Mouse (Mus musculus) left cerebral cortex, postnatal 25 days (tissue): ENCODE measurements at regions not wholly inside any gene's neighbourhood (a gene's known extent, or its start where the extent isn't known, plus 50 kb on each side); places are given as distances from the start of the nearest gene placed in this dataset.

Source experiments
- DNase-seq, 2 experiments: peaks; one replicate each; pipeline ENCODE4 v3.0.0; 2022; ENCODE audit warnings: low spot score in 2 of 2, mixed read lengths in 1 of 2
- intact Hi-C: fragments of 180-260 bp; cut with DNase I; formaldehyde crosslinking; loops from one replicate; pipeline ENCODE4 v1.15.1; 2025

DNA sequence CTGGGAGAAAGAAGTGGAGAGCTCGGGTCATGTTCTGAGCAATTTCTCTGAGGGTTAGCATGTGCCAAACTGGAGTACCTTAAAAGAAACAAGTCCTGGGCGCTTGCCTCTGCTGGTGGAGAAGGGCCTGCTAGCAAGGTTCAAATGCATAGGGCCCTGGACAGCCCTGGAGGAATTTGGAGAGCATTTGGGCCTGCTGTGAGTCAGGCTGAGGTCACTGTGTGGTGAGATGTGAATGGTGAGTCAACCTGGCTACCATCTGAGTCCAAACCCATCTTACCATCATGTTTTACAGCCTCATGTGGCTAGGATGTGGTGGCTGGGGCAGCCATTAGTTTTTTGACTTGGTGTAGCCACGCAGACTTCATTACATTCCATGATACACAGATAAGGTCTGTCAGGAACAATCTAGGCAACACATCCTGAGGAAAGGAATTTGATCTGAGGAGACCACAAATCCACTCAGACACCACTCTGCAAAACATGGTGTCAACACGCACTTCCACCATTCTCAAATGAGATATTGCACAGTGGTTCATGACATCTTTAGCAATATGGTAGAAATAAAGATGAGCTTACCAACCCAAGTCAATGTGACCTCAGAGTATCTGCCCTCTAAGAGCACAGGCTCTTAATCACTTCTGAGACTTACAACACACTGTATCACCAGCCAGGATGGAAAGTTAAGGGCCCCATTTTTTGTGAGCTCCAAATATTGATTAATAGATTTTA is 83.1 kb downstream of the Thbs2 start:
- DNase-seq: no peak
- intact Hi-C loops: no loop called here

DNA sequence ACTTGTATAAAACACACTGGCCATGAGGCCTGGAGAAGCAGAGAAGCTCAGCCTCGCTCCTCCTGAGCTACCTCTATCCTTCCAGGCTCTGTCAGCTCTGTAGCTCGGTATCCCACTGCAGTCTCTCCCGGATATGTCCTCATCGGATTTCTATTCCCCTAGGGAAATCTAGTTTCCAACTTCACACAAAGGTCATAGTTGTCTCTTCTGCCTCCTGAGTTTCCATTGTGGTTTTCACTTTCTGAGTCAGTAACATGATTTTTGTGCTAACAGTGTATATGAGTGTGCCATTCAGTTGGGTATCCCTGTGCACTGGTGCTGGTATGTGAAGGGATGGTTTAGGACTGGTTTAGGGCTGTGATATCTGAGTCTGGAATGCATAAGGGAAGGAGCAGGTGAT is 85.2 kb downstream of the Thbs2 start:
- DNase-seq: no peak
- intact Hi-C loops: no loop called here

DNA sequence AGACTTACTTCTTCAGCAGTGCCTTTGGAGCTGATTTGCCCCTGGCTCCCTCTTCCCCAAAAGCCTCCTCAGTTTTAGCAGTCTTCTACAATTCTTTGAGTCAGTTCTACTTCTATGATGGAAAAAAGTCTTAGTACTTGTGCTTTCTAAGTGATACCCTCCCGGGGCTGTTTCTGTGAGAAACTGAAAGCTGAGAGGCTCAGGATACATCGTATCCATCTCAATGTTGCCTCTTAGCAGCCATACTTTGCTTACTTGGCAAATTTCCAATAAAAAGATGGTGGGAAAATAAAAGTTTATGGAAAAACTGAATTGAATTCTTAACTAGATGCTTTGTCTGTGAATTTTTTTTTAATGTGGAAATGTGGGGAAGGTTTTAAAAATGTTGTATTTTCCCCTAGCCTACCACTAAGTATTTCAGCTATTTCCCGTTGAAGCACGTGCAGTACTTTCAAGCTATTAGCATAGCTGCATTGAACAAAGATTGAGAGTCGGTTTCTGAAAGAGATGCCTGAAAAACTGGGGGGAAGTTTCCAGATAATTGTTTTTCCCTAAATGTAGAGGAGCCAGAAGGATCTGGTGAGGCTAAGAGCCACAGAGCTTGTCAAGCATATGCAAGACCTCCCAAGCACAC is 87.6 kb downstream of the Thbs2 start:
- DNase-seq: no peak
- intact Hi-C loops: no loop called here

DNA sequence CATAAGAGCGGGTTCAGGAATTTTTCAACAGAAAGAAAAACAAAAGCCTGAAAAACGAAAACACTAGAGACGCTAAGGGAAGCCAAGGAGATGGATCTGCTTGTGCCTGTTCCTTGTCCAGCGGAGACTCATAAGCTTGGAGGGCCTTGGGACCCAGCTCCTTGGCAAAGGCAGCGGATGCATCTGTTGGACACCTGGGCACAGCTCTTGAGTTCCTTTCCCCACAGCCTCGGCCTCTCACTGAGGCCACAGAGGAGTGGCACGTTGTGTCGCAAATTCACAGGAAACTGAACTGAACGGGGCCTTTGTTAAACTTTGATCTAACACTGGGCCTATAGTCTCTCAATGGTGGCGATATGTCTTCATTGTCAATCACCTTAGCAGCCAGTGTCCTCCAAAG is 94.4 kb downstream of the Thbs2 start:
- intact Hi-C loops: no loop called here
- no peak for DNase-seq

DNA sequence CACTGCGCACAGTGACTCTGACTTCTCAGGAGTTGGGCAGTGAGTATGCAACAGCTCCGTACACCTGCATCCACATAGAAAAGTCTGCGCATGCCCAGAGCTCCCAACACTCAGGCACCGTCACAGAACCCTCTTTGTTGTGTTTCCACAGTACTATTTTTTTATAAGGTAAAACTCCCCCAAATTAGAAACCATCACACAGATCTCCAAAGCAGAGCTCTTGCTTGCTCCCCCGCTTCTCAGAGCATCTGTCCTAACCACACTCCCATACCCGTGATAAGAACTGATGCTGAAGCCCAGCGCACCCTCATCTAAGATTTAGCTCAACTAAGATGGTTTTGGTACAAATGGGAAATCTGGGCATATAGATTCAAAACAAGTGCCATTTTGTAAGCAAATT is 97.6 kb downstream of the Thbs2 start:
- intact Hi-C loops: no loop called here
- peak in 1 of 2 experiments; percentile 40 for DNase-seq

DNA sequence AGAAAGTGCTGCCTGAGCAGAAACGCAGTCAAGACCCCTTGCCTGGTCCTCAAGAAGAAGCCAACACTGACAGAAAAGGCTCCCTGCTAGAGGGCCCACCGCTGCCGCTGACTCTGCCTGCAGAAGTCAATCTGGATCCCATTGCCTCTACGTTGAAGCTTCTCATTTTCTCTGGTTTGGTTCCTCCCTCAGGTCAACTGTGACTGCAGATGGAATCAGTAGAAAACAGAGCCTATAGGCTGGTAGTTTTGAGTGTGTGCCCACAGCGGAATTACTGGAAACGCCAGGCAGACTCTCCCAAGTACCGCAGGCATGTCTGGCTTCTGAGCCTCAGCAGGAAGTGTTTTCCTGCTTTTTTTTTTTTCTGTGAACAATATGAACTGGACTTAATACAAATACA is 98.5 kb downstream of the Thbs2 start:
- intact Hi-C loops: no loop called here
- DNase-seq: no peak

DNA sequence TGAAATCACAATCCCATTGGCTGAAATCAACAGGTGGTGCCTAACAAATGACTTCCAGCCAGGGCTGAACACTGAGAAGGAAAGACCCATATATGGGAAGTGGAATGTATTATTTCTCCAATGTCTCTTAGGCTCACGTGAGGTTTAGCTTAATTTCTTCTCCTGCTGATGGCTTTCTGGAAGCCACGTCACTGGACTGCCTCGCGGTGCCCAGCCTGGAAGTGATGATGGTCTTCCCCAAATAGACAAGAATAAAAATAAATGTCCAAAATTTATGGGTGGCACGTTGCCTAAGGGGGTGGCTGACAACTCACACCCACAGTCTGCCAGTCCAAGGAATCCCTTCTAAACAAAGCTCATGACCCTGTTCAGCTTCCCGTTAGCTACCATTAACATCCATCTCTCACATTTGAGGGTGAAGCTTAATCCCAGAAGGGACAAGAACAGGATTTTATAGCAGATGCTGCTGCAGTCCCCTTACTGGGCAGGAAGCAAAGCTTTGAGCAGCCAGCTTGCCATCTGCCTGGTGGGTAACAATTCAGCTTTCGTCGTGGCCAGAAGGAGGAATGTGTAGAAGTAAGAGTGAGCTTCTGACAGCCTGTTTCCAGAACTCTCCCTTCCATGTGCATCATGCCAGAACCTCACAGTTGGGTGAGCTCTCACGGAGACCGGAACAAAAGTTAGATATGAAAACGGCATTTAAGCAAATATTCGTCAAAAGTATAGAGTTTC is 105.8 kb downstream of the Thbs2 start:
- DNase-seq: peak; percentile 17 to 73
- intact Hi-C loops: no loop called here

DNA sequence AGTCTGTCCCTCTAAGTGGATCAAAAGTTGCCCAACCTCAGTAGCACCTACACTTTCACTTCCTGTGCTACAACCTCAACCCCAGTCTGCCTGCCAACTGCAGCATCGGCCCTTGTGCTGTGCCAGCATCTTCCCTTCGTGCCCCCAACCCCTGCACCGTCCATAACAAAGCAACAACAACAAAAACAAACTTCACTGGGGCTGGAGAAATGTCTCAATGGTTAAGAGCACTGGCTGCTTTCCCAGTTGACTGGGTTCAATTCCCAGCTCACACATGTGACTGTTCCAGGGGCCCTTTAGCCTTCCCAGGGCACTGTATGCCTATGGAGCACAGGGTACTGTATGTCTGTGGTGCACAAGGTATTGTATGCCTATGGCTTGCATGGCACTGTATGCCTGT is 114.4 kb downstream of the Thbs2 start:
- intact Hi-C loops: no loop called here
- no peak for DNase-seq

DNA sequence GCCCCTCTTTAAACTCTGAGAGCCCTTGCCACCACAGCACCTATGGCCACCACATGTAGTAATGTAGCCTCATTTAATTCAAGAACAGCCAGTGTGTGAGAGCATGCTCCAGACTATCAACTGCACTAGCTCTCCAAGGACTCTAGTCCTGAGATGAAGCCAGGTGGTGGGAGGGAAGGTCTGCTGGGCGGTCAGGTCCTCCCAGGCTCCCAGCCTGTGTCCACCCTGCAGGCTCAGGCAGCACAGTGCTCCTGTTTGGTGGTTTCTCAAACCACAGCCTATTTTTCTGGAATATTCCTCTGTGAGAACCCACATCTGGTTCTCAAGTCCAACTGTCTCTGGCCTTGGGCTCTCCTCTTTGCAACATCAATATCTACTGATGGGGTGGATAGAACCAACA is 115.3 kb downstream of the Thbs2 start:
- no peak for DNase-seq
- intact Hi-C loops: no loop called here

DNA sequence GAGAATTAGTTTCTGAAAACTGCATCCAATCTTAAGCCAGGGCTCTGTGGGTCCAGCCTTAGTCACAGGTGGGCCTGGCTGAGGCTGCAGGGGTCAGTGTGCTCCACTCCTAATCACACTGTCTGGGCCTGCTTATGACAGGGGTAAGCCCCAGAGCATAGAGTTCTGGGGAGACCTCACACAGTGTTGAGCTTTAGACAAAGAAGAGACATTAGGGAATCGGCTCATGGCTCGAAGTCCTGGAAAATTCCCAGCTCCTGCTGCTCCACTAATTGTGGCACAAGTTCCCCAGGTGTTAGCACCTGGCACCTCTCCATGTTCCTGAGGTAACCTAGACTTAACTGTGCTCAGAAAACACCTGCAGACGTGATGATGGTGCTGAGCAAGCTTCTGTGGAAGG is 115.8 kb downstream of the Thbs2 start:
- intact Hi-C loops: no loop called here
- no peak for DNase-seq

DNA sequence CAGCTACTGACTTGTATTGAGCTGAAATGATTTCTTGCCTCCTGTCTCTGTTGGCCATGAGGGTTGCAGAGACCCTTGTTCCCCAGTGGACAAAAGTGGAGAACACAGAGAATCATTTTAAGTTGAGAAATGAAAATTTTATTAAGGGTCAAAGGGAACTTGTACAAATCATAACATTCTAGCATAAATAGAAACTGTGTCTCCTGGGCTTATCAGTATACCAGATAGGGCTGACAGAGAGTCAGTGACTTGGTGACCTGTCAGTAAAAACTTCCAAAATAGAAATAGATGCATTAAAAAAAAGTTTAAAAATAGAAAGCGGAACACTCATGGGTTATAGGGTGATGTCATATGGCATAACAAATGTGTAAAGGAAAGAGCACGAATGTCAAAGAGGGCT is 117.9 kb downstream of the Thbs2 start:
- DNase-seq: no peak
- intact Hi-C loops: no loop called here

DNA sequence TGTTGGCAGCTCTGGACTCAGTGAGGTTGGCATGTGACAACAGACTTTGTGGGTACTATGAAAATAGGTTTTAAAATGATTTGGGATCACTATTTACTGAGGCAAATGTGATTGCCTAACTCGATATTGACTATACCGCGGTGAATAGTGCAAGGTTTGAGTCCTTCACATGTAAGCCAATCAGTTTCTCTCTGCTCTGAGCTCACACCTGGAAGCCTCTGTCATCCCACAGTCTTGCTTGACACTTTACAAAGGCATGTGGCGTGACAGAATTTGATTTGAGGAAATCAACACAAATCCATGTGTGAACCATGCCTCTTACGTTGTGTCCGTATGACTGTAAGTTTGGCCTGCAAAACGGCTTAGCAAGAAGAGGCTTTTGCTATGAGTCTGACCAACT is 122.9 kb downstream of the Thbs2 start:
- no peak for DNase-seq
- intact Hi-C loops: no loop called here

DNA sequence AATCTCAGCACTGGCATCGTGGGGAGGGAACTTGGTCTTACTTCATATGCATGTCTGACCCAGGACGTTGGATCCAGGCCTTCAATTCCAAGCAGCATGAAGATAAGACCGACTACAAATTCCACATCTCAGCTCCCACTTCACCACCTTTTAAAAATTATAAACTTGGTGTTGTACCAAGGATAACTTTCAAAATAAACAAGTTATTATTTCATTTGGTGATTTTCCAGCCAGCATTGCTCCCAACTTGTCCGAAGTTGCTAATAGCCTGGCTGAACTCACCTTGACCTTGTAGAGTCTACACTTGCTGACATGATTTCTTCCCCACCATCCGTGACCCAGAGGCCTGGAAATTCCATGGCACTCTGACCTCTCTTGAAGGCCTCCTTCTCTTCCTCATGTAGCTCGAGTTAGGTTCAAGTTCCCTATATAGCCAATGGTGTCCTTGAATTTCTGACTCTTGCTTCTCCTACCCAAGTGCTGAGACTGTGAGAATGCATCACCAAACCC is 123.7 kb downstream of the Thbs2 start:
- intact Hi-C loops: no loop called here
- DNase-seq: no peak

DNA sequence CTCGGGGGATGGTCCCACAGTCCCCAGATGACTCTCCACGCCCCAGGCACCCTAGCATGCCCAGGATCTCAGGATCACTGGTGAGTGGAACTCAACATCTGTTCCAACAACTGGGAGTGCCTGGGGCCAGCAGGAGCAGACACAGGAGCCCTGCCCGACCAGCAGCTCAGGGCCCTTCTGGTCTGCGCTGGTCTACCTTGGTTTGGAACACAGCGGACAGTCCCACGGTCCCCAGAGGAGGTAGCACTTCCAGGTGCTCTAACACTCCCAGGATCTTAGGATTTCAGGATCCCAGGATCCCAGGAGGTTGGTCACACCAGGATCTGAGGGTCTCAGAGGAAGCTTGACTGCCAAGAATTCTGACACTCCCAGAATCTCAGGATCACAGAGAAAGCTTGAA is 131.8 kb downstream of the Thbs2 start:
- no peak for DNase-seq
- intact Hi-C loops: no loop called here

DNA sequence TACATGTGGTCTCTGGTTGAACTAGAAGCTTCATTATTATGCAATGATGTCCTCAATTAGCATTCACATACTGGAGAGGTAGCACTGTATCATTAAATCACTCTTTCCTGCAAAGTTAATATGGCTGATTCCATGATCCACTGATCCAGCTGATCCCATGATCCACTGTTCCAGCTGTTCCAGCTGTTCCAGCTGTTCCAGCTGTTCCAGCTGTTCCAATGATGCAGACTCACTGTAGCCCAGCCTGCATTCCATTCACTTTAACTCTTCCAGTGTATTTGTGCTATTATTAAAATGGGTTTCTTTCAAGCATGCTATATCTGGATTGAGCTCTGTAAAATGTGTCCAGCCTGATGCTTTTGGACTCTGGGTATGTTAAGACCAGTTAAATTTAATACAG is 136.8 kb downstream of the Thbs2 start:
- intact Hi-C loops: no loop called here
- no peak for DNase-seq

DNA sequence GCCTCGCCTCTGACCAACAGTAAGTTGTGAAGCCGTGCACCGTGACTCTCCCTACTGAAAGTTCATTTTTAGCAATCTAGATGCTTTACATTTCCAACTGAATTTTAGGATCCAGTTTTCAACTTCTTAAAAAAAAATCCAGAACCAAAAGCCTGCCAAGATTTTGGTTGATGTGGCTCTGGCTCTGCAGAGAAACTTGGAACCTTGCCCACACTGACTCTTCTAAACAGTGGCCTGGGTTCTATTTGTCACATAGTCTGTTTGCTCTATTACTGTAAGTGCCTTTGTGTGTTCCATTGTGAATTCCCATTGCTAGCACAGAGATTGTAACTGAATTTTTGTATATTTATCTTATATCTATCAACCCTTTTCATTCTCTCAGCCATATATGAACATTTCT is 140.8 kb downstream of the Thbs2 start:
- intact Hi-C loops: loop anchor here (5.0 kb wide), 1 partner anchor 104 kb away; no protein-coding TSS in a partner anchor
- DNase-seq: no peak

DNA sequence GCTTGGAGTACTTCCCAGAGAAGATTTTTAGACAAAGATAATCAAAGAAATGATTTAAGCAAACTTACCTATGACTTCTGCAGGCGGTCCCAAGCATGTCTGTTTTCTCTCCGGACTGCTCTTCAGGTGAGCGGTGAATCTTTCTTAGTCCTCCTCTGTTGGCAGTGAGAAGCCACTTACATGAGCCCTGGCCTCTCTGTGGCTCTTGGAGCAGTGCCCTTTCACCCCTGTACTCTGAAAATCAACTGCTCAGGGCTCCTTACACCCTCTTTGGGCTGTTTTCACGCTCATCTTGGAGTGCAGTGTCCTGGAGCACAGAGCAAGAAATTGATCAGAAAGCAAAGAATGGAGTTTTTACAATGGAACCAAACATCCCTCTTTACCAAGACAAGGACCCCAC is 142.0 kb downstream of the Thbs2 start:
- intact Hi-C loops: loop anchor here (5.0 kb wide), 1 partner anchor 105 kb away; no protein-coding TSS in a partner anchor
- no peak for DNase-seq

DNA sequence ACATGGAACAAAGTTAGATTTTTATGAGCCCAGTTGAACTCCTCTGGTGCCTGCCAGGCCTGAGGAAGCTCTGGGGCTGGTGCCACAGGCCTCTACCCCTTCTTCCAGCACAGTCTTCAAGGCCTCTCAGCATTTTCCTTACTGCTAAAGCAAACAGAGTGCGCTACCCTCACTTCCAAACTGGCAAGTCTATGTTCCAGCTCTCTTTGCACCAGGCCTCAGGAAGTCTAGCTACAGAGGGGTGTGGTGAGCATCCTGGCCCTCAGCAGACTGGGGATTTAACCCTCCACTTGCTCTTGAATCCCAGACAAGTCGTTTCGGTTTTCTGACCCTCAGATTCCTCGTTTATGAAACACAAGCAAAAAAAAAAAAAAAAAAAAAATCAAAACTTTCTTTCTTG is 142.4 kb downstream of the Thbs2 start:
- intact Hi-C loops: loop anchor here (5.0 kb wide), 1 partner anchor 106 kb away; no protein-coding TSS in a partner anchor
- DNase-seq: no peak

DNA sequence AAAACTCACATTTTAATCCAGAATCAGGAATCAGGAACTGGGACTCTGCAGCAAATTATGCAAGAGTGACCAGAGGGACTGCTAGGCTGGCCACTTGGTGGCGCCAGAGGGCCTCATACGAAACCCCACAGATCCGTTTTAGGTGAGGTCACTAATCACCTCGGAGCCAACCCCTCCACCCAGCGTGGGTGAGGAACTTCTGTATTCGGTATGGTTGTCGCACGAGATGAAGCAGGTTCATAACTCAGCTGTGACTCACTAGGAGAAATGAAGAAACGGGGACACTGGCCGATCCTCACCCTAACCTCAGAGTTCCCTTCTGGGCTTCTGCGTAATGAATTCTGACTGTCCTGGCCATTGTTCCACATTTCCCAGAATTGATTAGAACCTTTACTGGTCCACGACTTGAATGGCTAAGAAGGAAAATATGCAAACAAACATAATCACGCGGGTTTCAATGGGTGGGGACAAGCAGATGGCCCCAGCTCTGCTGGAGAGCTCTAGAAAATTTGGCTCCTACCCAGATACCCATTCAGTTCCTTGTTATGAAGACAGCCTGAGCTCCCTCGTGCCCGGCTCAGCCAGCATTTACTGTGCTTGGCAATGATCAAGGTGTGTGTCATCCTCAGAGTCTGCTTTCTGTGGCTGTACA is 148.1 kb downstream of the Thbs2 start:
- intact Hi-C loops: loop anchor here (5.0 kb wide), 1 partner anchor 356 kb away; no protein-coding TSS in a partner anchor
- peak; percentile 68 to 79 for DNase-seq
